Mouse (Mus musculus): Measurements from ENCODE around the gene Coil.

DNA sequence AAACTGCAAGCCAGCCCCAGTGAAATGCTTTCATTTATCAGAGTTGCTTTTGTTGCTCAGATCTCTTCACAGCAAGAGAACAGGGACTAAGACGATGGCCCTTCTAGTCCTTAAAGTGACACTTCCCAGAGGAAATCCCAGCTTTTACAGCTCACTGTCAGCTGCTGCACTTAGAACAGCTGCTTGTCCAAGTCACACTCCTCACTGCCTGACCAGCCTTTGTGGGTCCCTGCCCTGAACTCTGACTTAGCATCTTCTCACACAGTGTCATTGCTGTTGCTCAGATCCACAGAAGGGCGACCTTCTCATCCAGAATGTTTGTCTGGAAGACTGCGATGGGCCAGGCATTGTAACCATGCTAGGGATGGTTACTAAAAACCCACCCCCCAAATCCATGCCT lies 55.6 kb downstream of the Coil start:
- TF ChIP-seq CTCF (IDR thresholded peaks at IDR 0.05; ENCODE audit: borderline replicate concordance, extremely low read depth, insufficient read depth, insufficient read length) (no peak), POLR2A (IDR thresholded peaks at IDR 0.05; ENCODE audit: borderline replicate concordance, extremely low read depth, insufficient read depth, insufficient read length, poor library complexity, severe bottlenecking) (no peak)

Measured in brain, embryonic 14.5 days (tissue).